Mouse (Mus musculus): ENCODE results near the gene Hras.

DNA sequence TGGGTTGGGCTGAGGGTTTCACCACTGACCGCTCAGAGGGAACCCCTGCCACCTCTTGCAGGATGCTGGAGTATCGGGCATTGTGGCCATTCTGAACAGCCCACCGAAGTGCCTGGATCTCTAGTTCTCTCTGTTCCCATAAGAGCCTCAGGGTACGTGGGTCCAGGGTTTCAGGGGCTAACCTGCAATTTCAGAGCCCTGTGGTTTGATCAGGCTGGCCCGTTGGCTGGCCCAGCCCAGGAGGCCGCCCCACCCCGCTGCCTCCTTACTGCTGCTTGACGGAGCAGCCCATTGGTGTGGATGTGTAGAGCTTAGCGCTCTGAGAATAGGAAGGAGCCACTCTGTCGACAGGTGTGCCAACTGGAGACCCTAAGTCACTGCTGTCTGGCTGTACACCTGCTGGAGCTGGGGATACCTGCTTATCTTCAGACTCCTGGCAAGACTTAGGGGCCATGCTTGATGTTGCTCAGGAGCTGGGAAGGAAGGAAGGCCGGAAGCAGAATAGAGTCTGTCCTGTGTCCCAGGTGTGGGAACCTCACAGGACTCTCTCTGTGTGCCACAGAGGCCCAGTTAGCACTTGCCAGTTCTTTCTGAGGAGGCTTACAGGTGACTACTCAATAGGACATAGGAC, 19.9 kb upstream of the Hras start, which contains the start of gene Lmntd2:
- TF ChIP-seq CTCF (IDR thresholded peaks at IDR 0.05; ENCODE audit: low read depth) (no peak), EP300 (IDR thresholded peaks at IDR 0.05; ENCODE audit: low read depth) (no peak)

Measured in liver, embryonic 14.5 days (tissue).